Mouse (Mus musculus): Measurements from ENCODE around the gene Lmcd1.
A peak's percentile ranks its signal among the peaks of the same experiment; 100 is the strongest.
"Not testable (repeated sequence)": the region's sequence is repeated elsewhere in the genome, so short reads cannot be mapped to it uniquely, and the experiment has no call there.

Gene Lmcd1

DNA sequence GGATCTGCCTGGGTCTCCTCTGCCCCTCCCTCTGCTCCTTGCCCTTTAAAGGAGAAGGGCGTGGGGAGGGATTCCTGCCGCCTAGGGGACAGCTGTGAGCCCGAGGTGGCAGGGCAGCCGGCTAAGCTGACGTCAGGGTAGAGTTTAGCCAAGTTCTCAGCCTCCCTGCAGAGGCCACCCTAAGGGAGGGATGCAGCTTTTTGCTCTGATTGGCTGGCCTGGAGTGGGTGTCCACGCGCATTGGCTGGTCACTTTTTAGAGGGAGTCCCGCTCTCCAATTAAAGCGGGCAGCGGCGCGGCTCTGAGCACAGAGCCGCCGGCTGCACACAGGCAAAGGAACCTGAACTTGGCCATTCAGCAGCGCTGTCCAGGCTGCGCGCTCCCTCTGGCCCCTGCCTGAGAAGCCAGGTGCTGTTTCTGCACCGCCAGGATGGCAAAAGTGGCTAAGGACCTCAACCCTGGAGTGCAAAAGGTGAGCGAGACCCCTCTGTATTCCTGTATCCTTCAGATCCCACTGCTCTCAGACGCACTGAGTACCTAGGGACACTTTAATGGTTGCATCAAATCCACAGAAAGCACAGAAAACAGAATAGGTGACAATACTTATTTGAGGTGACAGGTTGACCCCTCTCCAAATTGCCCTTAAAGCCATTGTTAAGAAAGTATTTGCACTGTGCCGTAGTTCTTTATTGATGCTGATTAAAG, at the start of gene Lmcd1:
Gene Lmcd1 (plus strand): TSS at position 258 of the 705 bp plus-strand sequence.
- peak; percentile 93 for DNase-seq (ENCODE audit: low read depth)

DNA sequence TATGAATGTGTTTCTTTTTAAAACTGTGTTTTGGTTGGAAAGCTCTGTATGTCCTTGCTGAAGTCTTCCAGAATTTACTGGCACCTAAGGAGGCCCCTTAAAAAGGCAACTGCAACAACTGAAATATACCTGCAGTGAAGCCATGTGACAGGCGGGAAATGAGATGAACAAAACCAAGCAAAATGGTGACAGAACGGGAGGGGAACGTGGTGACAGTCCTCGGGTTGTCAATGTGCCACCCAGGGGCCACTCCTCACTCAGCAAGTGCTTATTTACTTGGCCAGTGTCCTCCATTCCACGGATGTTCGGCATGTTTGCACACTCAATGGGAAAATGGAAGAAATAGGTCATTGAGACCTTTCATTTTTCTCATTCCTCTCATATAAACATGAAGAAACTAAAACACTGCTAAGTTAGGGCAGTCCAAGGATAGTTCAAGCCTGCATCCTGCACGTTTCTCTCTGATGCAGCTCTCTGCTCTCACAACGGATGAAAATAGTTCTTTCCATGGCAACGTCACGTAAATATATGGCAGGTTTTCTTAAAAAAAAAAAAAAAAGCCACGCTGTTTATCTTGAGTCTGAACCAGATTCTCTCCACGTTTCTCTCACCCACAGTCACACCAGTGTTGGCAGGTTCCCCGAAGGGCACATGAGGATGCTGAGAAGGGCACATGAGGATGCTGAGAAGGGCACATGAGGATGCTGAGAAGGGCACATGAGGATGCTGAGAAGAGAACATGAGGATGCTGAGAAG, 49.5 kb upstream of the Lmcd1 start:
- peak; percentile 50 for DNase-seq (ENCODE audit: low read depth)

DNA sequence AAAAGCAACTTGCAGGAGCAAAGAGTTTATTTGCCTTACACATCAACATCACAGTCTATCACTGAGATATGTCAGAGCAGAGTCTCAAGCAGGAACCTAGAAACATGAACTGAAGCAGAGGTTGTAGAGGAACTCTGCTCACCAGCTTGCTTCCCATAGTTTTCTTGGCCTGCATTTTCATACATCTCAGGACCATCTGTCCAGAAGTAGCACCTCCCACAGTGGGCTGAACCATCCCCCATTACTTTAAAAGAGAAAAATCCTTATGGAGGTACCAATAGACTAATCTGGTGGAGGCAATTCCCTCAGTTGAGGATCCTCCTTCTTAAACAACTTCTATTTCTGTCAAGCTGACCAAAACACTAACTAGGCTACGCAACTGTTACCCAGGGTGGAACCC, 36.8 kb upstream of the Lmcd1 start:
- no peak for DNase-seq (ENCODE audit: low read depth)

DNA sequence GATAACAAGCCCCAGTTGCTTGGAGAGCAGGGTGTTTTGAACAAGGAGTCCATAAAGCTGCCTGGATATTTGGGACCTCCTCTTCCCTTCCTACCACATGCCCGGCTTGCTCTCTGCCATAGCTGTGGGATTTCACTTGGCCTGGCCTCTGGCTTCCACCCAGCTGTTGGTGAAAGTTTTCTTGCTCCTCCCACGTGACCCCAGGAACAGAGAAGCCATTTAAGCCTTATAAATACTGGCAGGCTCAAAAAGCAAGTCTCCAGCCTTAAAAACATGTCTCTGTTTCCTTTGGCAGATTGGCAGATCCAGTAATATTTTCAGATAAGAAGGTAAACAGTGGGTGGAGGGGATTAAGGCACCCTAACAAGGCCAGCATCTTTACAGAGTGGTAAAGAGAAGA, 31.3 kb upstream of the Lmcd1 start:
- peak; percentile 81 for DNase-seq (ENCODE audit: low read depth)

DNA sequence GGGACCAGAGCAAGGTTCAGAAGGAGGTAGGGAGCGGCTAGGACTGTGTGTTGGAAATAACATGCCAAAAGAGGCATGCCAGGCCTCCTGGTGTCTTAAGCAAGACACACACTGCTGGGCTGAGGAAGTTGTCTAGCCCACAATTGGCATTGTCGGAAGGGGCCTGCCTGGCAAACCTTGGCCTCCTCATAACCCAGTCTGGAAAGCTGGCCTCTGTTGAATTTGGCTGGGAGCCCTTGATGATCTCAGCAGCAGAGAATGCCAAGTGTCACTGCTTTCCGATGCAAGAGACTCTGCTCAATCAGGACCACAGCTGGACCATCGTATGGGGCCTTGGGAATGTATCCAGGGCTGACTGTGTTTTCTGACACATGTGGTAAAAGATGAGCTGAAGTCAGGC, 27.9 kb upstream of the Lmcd1 start:
- DNase-seq (ENCODE audit: low read depth): peak; percentile 91

DNA sequence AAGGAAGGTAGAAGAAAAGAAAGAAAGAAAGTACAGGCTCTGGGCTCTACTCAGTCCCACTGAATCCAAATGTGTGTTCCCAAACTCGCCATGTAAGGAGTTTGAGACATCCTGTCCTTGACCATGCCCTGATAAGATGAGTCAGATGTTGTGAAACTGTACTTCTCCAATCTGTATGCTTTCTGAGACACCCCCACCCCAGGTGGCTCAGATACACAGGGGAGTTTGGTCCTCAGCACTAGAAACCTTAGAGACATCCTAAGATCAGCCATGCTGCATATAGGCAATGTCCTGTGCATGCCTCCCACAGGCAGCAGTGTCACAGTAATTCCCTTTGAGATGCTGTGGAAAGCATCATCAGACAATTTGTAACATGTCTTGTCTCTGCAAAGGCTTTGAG, 26.9 kb upstream of the Lmcd1 start:
- no peak for DNase-seq (ENCODE audit: low read depth)

DNA sequence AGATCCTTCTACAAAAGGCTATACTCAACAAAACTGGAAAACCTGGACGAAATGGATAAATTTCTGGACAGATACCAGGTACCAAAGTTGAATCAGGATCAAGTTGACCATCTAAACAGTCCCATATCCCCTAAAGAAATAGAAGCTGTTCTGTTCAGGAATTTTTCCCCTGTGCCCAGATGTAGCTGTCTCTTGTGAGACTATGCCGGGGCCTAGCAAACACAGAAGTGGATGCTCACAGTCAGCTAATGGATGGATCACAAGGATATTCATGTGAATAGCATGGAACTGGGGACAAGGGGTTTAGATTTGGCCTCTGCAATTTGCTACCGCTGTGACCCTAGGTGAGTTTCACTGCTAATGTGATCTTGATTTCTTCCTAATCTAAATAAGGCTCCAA, 19.6 kb upstream of the Lmcd1 start:
- not testable (repeated sequence) for DNase-seq (ENCODE audit: low read depth)

DNA sequence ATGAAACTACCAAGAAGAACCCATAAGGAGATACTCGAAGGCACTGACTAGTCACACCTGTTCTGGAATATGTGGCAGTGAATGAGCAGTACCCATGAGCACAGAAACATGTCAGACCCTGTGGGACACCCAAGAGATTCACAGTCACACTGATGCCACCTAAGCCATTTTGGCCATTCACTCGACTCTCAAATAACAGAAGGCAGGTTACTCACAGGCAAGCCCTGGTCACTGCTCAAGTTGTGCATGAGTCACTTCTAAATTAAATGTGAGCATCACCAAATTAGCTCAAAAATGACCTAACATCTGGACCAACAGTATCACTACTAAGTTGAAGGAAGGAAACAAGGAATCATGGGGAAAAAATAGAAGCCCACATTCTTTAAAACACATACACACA, 18.6 kb upstream of the Lmcd1 start:
- DNase-seq (ENCODE audit: low read depth): no peak

DNA sequence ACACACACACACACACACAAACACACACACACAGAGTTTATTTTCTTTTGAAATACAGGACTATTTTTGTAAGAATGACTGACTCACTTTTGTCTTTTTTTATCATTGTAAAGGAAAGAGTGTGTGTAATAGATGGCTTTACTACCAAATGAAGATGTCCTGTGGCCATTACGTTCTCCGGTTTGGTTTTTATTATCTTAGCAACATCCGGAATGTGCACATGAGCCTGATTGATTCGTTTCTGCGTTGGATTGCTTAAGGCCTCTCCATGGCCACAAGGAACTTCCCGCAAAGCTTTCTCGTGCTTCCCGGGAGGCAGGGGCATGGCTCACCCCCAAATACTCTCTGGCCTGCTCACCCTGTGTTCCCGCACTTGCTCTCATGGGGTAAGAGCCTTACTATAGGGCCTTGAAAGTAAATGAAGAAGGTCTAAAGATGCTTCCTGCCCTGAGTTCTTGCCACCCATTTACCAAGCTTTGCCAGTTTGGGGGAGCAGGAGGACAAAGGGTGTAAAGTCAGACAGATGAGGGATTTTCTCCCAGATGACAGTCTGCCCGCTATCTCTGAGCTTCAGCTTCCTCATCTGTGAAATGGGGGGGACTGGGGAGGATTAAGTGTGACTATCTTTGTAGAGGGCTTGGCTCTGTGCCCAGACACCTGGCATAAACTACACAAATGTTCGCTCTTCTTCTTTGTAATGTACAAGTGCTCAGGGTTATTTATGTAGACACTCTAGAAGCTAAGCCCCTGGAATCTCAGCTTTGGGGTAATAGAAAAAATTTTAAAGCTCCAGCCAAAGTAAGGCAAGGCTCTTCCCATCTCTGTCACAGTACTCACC, 18.0 kb upstream of the Lmcd1 start:
- no peak for DNase-seq (ENCODE audit: low read depth)

DNA sequence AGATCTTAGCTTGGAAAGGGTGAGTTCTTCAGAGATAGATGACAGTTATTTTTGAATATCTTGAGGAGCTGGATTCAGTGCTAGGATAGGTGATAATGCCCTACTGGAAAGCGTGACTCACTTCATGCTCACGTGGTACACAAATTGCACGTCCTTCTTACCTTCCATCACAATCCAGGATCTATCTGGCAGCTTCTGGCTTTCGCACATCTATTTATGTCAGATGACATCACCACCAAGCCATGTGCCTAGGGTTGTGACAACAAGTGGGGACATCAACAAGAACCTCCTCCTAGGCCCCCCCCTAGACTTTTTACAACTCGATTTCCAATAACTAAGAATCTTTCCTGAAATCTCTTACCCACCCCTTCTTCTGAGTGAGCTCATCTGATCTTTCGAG, 17.0 kb upstream of the Lmcd1 start:
- no peak for DNase-seq (ENCODE audit: low read depth)

DNA sequence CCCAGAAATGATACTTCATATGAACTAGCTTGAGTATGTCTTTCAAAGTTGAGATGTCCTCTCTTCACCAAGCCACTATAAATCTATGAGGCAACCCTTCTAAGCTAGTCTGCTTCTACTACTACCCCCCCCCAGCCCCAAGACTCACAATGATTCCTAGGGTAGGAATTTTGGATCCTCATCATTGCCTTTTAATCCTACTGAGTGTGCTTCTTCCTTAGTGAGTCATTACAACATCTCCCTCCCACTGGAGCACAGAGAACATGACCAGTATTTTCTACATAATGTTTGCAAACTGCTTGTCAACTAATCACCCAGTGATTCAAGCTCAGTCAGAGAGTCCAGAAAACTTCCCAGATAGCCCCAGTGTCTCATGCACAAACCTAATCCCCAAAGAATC, 12.5 kb upstream of the Lmcd1 start:
- DNase-seq (ENCODE audit: low read depth): no peak

DNA sequence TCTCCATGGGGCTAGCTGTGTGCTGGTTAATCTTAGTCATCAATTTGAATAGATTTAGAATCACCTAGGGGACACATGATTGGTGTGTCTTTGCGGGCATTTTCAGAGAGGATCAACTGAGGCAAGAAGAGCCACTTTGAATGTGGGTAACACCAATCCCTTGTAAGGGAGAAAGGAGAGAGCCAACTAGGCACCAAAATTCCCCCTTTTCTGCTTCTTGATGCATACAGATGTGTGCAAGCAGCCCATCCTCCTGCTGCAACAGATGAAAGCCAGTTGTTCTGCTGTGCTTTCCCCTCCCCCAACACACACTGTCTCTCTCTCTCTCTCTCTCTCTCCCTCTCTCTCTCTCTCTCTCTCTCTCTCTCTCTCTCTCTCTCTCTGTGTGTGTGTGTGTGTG, 9.2 kb upstream of the Lmcd1 start:
- no peak for DNase-seq (ENCODE audit: low read depth)

DNA sequence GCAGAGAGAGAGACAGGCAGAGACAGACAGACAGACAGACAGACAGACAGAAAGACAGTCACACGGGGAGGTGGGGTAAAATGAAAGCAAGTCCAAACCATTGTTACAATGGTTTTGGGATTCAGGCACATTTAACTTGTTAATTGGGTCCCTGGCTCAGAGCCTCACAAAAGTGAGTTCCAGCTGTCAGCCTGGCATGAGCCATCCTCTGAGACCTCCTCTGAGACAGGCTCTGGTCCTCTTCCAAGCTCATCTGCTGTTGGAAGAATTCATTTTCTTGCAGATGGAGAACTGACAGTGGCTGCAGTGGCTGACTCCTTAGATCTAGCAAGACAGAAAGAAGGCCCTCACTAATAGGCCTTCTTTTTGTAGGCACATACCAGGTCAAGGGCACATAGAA, 6.9 kb upstream of the Lmcd1 start:
- no peak for DNase-seq (ENCODE audit: low read depth)

DNA sequence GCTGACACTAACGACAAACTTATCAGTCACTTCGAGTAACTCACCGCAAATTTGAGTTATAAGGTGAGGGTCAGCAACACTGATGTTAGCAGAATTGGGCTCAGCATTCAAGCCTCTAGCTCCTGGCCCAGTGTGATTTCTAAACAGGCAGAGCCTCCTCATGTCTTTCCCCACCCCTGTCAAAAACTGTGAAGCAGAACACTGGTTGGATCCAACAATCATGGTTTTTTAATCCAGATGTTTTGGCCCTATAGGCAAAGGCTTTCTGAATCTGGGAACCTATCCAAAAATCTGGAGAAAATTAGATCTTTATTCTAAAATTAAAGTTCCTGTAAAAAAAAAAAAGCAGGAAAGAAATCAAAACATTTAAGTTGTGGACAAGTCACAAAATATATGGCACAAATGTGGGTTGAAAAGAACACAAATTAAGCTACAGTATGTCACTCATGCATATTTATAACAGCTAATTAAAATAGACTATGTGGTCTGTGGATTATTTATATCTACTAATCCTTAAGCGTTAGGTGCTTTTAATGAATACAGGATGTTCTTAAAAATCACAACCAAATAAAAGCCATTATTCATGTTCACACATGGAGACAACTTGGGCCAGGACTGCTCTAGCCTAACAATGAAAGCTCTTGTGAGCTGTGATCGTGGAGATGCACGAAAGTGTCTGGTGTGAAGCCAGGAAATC, 5.7 kb upstream of the Lmcd1 start:
- DNase-seq (ENCODE audit: low read depth): no peak

DNA sequence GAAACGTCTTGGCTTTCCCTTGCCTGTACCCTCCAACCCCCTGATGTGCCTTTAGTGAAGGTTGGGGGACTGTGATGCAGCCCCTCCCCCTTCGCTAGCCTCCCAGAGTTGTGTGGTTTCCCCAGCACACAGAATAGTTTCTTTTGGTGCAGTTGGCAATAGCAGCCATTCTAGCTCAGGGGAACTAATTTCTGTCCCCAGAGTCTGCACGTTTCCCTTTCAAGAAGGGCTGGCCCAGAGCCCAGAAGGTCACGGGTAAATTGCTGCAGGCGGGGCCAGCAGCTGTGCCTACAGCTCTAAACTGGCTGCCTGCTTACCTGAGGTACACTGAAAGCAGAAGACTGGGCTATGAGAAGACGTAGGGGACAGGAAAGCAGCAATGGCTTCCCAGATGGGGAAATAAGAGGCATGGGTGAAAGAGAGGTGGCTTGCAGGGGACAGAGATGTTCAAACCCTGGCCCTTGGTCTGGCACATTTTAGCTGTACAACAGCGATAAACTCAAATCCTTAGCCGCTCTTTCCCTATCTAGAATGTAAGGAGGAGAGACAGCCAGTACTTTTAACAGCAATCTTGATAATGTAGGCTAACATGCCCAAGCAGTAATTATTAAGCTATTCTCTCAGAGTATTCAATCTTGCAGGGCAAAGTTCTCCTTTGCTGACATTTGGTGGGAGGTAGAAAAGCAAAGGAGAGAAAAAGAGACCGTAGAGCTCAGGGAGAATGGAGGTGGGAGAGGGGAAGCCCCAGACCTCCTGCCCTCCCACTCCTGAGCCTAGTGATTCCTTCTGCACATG, 900 bp downstream of the Lmcd1 start:
- DNase-seq (ENCODE audit: low read depth): no peak

DNA sequence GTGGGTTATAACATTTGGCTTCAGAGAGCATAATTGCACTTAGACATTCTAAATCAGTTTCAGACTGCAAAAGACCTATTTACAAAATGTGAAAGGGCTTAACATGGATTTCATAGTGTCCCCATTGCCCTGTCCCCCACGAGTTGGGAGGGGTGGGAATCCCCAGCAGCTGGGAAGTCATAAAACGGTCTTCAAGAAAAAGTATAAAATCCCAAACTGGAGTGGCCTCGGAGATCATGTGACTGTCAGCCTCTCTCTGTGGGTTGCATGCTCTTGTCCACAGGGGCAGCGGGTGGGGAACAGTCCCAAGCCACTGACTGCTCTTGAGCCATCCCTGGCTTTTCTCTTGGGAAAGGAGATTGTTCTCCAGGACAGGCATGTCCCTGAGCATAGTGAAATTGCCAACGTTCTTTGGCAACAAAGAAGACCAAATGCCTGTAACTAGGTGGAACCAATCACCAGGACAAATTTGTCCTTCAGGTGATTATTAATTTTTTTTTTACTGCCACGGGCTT, 2.2 kb downstream of the Lmcd1 start:
- no peak for DNase-seq (ENCODE audit: low read depth)

DNA sequence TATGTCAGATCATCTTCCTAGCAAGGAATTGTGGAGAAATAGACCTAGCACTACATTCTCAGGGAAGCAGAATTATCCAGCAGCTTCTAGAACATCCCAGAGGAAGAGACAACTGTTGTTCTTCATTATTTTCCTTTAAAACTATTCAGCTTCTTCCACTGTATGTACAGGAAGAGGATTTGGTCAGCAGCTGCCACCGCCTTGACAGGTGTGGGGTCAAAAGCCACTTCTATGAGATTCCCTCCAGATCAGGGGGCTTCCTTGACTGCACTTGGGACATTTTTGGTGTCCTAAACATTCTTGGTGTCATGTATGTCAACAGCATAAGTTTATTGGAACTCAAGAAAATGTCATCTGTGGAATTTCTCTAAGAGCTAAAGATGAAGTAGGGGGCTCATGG, 5.2 kb downstream of the Lmcd1 start:
- DNase-seq (ENCODE audit: low read depth): no peak

DNA sequence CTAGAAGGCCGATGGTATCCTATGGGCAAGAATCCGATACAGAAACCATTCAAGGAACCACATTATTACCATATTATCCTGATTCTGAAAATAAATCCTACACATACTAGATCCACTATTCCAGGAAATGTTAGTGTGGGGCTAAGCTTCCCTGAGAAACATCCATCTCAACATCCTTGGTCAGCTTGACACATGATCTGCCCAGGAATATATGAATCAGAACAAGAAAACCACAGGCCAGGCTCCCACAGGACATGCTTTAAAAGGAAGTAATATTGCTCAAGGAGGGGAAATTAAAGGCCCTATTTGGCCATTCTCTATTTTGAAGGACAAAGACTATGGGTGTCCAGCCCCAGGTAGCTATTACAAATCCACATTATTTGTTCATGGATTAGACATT, 6.6 kb downstream of the Lmcd1 start:
- DNase-seq (ENCODE audit: low read depth): peak; percentile 36

DNA sequence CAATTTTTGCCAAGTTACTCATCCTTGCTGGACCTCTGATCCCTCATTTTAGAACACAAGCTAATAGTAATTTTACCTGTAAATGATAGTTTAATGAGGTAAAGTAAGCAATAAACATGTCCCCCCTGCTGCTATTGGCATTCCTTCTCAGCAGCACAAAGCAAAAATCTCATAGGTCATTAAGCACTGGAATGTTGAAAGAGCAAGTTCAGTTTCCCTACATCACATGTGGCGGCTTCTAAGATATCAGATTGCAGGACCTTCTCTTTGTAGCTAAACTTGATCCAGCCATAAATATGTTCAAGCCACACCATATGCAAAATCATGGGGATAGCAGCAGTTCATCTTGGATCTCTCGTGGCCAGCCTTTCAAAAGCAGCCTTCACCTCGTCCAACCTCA, 7.4 kb downstream of the Lmcd1 start:
- DNase-seq (ENCODE audit: low read depth): no peak

DNA sequence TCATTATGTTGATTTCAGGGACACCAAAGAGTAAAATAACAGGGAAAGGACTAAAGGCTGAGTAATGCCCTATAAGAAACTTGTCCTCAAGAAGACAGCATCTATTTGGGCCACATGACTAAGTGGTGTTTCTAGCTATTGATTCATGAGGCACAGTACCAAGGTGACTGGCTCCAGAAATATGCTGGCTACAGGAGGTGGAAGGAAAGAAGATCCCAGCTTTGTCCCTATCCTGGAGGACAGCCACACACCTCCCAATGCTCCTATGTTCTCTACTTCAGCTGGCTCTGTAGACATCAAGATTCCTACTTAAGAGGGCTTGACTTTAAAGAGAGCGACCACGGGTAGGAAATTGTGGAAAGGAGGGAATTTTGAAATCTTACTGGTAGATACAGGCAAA, 8.4 kb downstream of the Lmcd1 start:
- DNase-seq (ENCODE audit: low read depth): no peak

DNA sequence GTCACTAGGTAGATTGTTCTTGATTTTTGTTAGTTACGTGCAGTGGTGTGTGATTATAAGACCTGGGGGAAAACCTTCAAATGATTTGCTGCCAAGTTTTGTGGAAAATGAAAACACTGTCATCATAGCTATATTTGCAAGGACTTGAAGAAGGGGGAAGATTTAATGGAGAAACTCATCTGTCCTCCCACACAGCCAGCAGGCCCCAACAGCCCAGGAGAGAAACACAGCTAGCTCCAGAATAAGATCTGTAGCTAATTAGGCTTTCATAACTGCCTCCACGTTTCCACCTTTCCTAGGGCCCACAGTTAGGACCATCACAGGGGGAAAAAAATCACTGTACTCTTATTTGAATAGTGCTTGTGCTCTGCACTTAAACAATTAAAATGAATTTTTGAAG, 10.5 kb downstream of the Lmcd1 start:
- no peak for DNase-seq (ENCODE audit: low read depth)

Data from fibroblast of lung, adult 2 months (primary cell).